In the genomic region with DNA sequence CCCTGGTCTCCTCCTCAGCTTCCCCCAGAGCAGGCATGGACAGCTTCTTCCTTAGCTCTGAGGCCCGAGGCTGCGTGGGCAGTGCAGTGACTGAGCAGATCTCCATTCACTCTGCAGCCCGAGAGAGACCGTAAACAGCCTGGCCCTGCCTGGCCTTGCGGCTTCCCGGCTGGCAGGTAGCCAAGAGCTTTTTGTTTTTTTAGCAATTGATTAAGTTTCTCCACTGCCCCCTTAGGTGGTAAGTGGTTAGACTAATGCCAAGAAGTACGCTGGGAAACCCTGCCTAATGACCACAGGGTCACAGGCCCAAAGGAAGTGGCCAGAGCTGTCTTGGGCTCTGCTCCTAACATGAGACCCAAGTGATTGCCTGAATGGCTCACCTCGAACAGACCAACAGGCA, we compare ENCODE assay signal across 8 mouse cellular contexts. TPM values are rescaled to one million over a fixed set of nuclear protein-coding genes. Genes with fewer than 3 reads are reported as not detected.
DNase-seq lines count a peak whose midpoint lies in the region; ATAC-seq and TF ChIP-seq lines count a peak whose summit lies in the region.

No protein-coding gene starts in this region.

- H3K4me3 ChIP-seq in embryonic facial prominence, embryonic 11.5 days (ENCODE audit: low read depth, low read length) = no peak overlapping the region
- no peak overlapping the region for H3K4me3 ChIP-seq in heart, embryonic 16.5 days (ENCODE audit: low read length)
- no peak overlapping the region for H3K4me3 ChIP-seq in kidney, postnatal 0 days (replicated peaks; ENCODE audit: low read depth, low read length)
- H3K4me3 ChIP-seq in lung, embryonic 15.5 days = no peak overlapping the region

- H3K9ac ChIP-seq in embryonic facial prominence, embryonic 11.5 days (replicated peaks; ENCODE audit: low read length) = no peak overlapping the region
- peak overlapping the region; percentile 44 for H3K9ac ChIP-seq in heart, embryonic 16.5 days (ENCODE audit: low read length)
- H3K9ac ChIP-seq in kidney, postnatal 0 days (ENCODE audit: low read depth, low read length) = peak overlapping the region; percentile 42; the same call in 1 of the 2 replicates
- H3K9ac ChIP-seq in lung, embryonic 15.5 days = no peak overlapping the region

- ATAC-seq in embryonic facial prominence, embryonic 11.5 days (replicated peaks; ENCODE audit: insufficient number of reproducible peaks, low FRiP score, low TSS enrichment, low read depth) = no peak
- peak; percentile 59; the same call in 1 of the 2 replicates for ATAC-seq in heart, embryonic 16.5 days (replicated peaks; ENCODE audit: extremely low read depth, insufficient read depth, low FRiP score)
- peak; percentile 83 for ATAC-seq in kidney, postnatal 0 days (replicated peaks; ENCODE audit: low FRiP score, low read depth)
- peak; percentile 71 for ATAC-seq in lung, embryonic 15.5 days (ENCODE audit: borderline replicate concordance, extremely low read depth, low FRiP score, low TSS enrichment)

- DNase-seq in layer of hippocampus, adult 11-12 months (ENCODE audit: low spot score) = peak; percentile 35
- no peak for DNase-seq in layer of hippocampus, adult 9-10 months (ENCODE audit: low spot score)
- peak; percentile 28 for DNase-seq in embryonic facial prominence, embryonic 11.5 days (ENCODE audit: low spot score)
- peak; percentile 83 for DNase-seq in kidney, postnatal 0 days (ENCODE audit: low spot score)
- peak; percentile 49 for DNase-seq in right cerebral cortex, postnatal 14 days
- DNase-seq in cerebellum, adult 18-20 months = no peak

- H3K4me1 ChIP-seq in embryonic facial prominence, embryonic 11.5 days (ENCODE audit: control insufficient read depth, insufficient read depth, low read length) = peaks cover 6% of the 10 kb centered on the region
- H3K4me1 ChIP-seq in heart, embryonic 16.5 days (ENCODE audit: control insufficient read depth, insufficient read depth, low read length) = peaks cover 41% of the 10 kb centered on the region
- H3K4me1 ChIP-seq in kidney, postnatal 0 days (replicated peaks; ENCODE audit: insufficient read depth, low read length) = peaks cover 25% of the 10 kb centered on the region
- peaks cover 41% of the 10 kb centered on the region for H3K4me1 ChIP-seq in lung, embryonic 15.5 days

- no peak for TF ChIP-seq CTCF in kidney, postnatal 0 days (IDR thresholded peaks at IDR 0.05; ENCODE audit: low read depth)

- H3K9me3 ChIP-seq in embryonic facial prominence, embryonic 11.5 days (replicated peaks; ENCODE audit: control insufficient read depth, low read length) = no peaks in the 10 kb centered on the region
- H3K9me3 ChIP-seq in heart, embryonic 16.5 days (replicated peaks; ENCODE audit: control insufficient read depth, low read length) = no peaks in the 10 kb centered on the region
- H3K9me3 ChIP-seq in kidney, postnatal 0 days (replicated peaks; ENCODE audit: low read length) = no peaks in the 10 kb centered on the region
- no peaks in the 10 kb centered on the region for H3K9me3 ChIP-seq in lung, embryonic 15.5 days

- H3K36me3 ChIP-seq in embryonic facial prominence, embryonic 11.5 days (replicated peaks; ENCODE audit: control insufficient read depth, insufficient read depth, low read depth, low read length) = no peaks in the 10 kb centered on the region
- H3K36me3 ChIP-seq in heart, embryonic 16.5 days (ENCODE audit: control insufficient read depth, insufficient read depth) = peaks cover 2% of the 10 kb centered on the region; the same call in 1 of the 2 replicates
- H3K36me3 ChIP-seq in kidney, postnatal 0 days (ENCODE audit: insufficient read depth, low read length) = peaks cover 8% of the 10 kb centered on the region
- peaks cover 28% of the 10 kb centered on the region for H3K36me3 ChIP-seq in lung, embryonic 15.5 days

- no peak overlapping the region for H3K27ac ChIP-seq in embryonic facial prominence, embryonic 11.5 days (replicated peaks; ENCODE audit: low read depth, low read length)
- peak overlapping the region; percentile 60 for H3K27ac ChIP-seq in heart, embryonic 16.5 days (ENCODE audit: low read length)
- peak overlapping the region; percentile 84 for H3K27ac ChIP-seq in kidney, postnatal 0 days
- H3K27ac ChIP-seq in lung, embryonic 15.5 days = peak overlapping the region; percentile 71

- 59% methylated on average over 8 of the region's 8 CpGs for WGBS in embryonic facial prominence, embryonic 11.5 days
- WGBS in heart, embryonic 16.5 days = 24% methylated on average over 8 of the region's 8 CpGs
- 5% methylated on average over 8 of the region's 8 CpGs for WGBS in kidney, postnatal 0 days
- 4% methylated on average over 8 of the region's 8 CpGs for WGBS in lung, embryonic 15.5 days

- H3K4me2 ChIP-seq in embryonic facial prominence, embryonic 11.5 days (ENCODE audit: low read depth, low read length) = no peak overlapping the region
- no peak overlapping the region for H3K4me2 ChIP-seq in heart, embryonic 16.5 days (ENCODE audit: low read depth, low read length)
- H3K4me2 ChIP-seq in kidney, postnatal 0 days (ENCODE audit: low read length) = peak overlapping the region; percentile 10; the same call in 1 of the 2 replicates
- H3K4me2 ChIP-seq in lung, embryonic 15.5 days = no peak overlapping the region

- no peaks in the 10 kb centered on the region for H3K27me3 ChIP-seq in embryonic facial prominence, embryonic 11.5 days (ENCODE audit: control insufficient read depth, insufficient read depth, low read length)
- H3K27me3 ChIP-seq in heart, embryonic 16.5 days (ENCODE audit: control insufficient read depth, insufficient read depth, low read length) = no peaks in the 10 kb centered on the region
- no peaks in the 10 kb centered on the region for H3K27me3 ChIP-seq in kidney, postnatal 0 days (ENCODE audit: insufficient read depth, low read length)
- H3K27me3 ChIP-seq in lung, embryonic 15.5 days = no peaks in the 10 kb centered on the region

RNA-seq across cellular contexts. Expression of gene Lrp5, which starts 47.7 kb away (rescaled TPM):
- 5.2 and 5.3 TPM in 2 replicates for polyA plus RNA-seq in embryonic facial prominence, embryonic 11.5 days (2014; fragmentation: Nextera tagmentation; extraction: Ambion mirVana)
- 3.1 and 3.7 TPM in 2 replicates for polyA plus RNA-seq in heart, embryonic 16.5 days (2015; fragmentation: Nextera tagmentation; extraction: Ambion mirVana)
- 3.3 and 3.5 TPM in 2 replicates for polyA plus RNA-seq in kidney, postnatal 0 days (2015; fragmentation: Nextera tagmentation; extraction: Ambion mirVana)
- polyA plus RNA-seq in lung, embryonic 15.5 days (2015; fragmentation: Nextera tagmentation; extraction: Ambion mirVana) = 7.7 TPM in 2 replicates

Comparison
In these comparisons a context has a peak if more than half of its experiments do, and no peak if none do; other contexts are left out.
1. DNase-seq: peak in layer of hippocampus, adult 11-12 months (single experiment), embryonic facial prominence, embryonic 11.5 days (single experiment), kidney, postnatal 0 days (single experiment) and right cerebral cortex, postnatal 14 days (single experiment); none in layer of hippocampus, adult 9-10 months (single experiment) and cerebellum, adult 18-20 months (0 of 2).
2. H3K9ac ChIP-seq: peak in heart, embryonic 16.5 days (single experiment) and kidney, postnatal 0 days (single experiment); none in embryonic facial prominence, embryonic 11.5 days (single experiment) and lung, embryonic 15.5 days (single experiment).